Mouse (Mus musculus) MEL (cell line): Measurements from ENCODE around the gene Bpifb3. TPM values are rescaled to one million over a fixed set of nuclear protein-coding genes. Genes with fewer than 3 reads are reported as not detected.

Source experiments
- DNase-seq: peaks from one replicate; pipeline ENCODE4 v3.0.0; 2011; ENCODE audit warnings: low read depth, low spot score
- H3K27ac ChIP-seq: 2 replicates; pipeline ENCODE4 v1.5.1; 2012; ENCODE audit warnings: low read depth, mild to moderate bottlenecking, control low read depth, low read length, moderate library complexity; ENCODE audit not compliant: control insufficient read depth
- H3K27me3 ChIP-seq, 2 experiments: fragments of 150-350 bp in 1 of 2; sonication (generic) in 1 of 2; 2 replicates each; pipeline ENCODE4 v1.6.1; 2012; ENCODE audit warnings: low read length in 2 of 2, mild to moderate bottlenecking in 2 of 2, improper control_type of control experiment in 1 of 2, moderate library complexity in 1 of 2; ENCODE audit not compliant: insufficient read depth in 2 of 2, control insufficient read depth in 1 of 2
- H3K36me3 ChIP-seq, 2 experiments: 2 replicates each; pipeline ENCODE4 v1.6.1; 2012 to 2014; ENCODE audit warnings: low read length in 2 of 2, improper control_type of control experiment in 1 of 2, inconsistent platforms in 1 of 2, mild to moderate bottlenecking in 1 of 2; ENCODE audit not compliant: insufficient read depth in 2 of 2, control insufficient read depth in 1 of 2
- H3K4me1 ChIP-seq, 2 experiments: fragments of 150-350 bp in 1 of 2; sonication (generic) in 1 of 2; 2 replicates each; pipeline ENCODE4 v1.6.1; 2012; ENCODE audit warnings: low read length in 2 of 2, improper control_type of control experiment in 1 of 2, mild to moderate bottlenecking in 1 of 2; ENCODE audit not compliant: insufficient read depth in 2 of 2, control insufficient read depth in 1 of 2
- H3K4me3 ChIP-seq, 2 experiments: fragments of 150-350 bp in 1 of 2; sonication (generic) in 1 of 2; 2 replicates each; pipeline ENCODE4 v1.5.1; 2012; ENCODE audit warnings: low read depth in 2 of 2, low read length in 2 of 2, mild to moderate bottlenecking in 2 of 2, moderate library complexity in 2 of 2, control low read depth in 1 of 2, improper control_type of control experiment in 1 of 2; ENCODE audit not compliant: control insufficient read depth in 1 of 2, insufficient read depth in 1 of 2
- H3K79me2 ChIP-seq: 2 replicates; pipeline ENCODE4 v1.6.1; 2012; ENCODE audit warnings: mild to moderate bottlenecking, low read length, moderate library complexity; ENCODE audit not compliant: control insufficient read depth, poor library complexity, insufficient read depth
- H3K9ac ChIP-seq: 2 replicates; pipeline ENCODE4 v1.6.1; 2012; ENCODE audit warnings: low read depth, mild to moderate bottlenecking, control low read depth, low read length, moderate library complexity; ENCODE audit not compliant: control insufficient read depth, poor library complexity, severe bottlenecking
- H3K9me3 ChIP-seq: fragments of 150-350 bp; sonication (generic); replicated peaks from 2 replicates; pipeline ENCODE4 v1.6.1; 2012; ENCODE audit warnings: mild to moderate bottlenecking, low read length, improper control_type of control experiment, moderate library complexity; ENCODE audit not compliant: insufficient read depth
- BHLHE40 ChIP-seq: IDR thresholded peaks from 2 replicates; pipeline ENCODE4 v1.6.1; 2012; ENCODE audit warnings: low read depth, mild to moderate bottlenecking, inconsistent platforms, low read length, improper control_type of control experiment, borderline replicate concordance
- CHD1 ChIP-seq: IDR thresholded peaks from 2 replicates; pipeline ENCODE4 v1.6.1; 2012; ENCODE audit warnings: low read depth, mild to moderate bottlenecking, inconsistent platforms, low read length, improper control_type of control experiment
- CTCF ChIP-seq, 3 experiments: IDR thresholded peaks in 2 of 3; conservative IDR thresholded peaks in 1 of 3; 2 replicates each; pipeline ENCODE4 v1.5.1; 2011 to 2012; ENCODE audit warnings: low read length in 3 of 3, low read depth in 2 of 3, mild to moderate bottlenecking in 2 of 3, improper control_type of control experiment in 1 of 3, inconsistent platforms in 1 of 3, mixed read lengths in 1 of 3, moderate library complexity in 1 of 3; ENCODE audit not compliant: control insufficient read depth in 1 of 3, insufficient read depth in 1 of 3, poor library complexity in 1 of 3, severe bottlenecking in 1 of 3
- E2F4 ChIP-seq: IDR thresholded peaks from 2 replicates; pipeline ENCODE4 v1.6.1; 2011; ENCODE audit warnings: low read depth, low read length, improper control_type of control experiment, borderline replicate concordance
- JUND ChIP-seq: IDR thresholded peaks from 2 replicates; pipeline ENCODE4 v1.6.1; 2011; ENCODE audit warnings: low read depth, mild to moderate bottlenecking, improper control_type of control experiment, low read length
- MAX ChIP-seq: IDR thresholded peaks from 2 replicates; pipeline ENCODE4 v1.6.1; 2011; ENCODE audit warnings: low read length, improper control_type of control experiment
- MAZ ChIP-seq: IDR thresholded peaks from 2 replicates; pipeline ENCODE4 v1.6.1; 2012; ENCODE audit warnings: low read depth, mild to moderate bottlenecking, inconsistent platforms, low read length, improper control_type of control experiment
- MEF2A ChIP-seq: IDR thresholded peaks from 2 replicates; pipeline ENCODE4 v1.6.1; 2014; ENCODE audit warnings: low read depth, mild to moderate bottlenecking, inconsistent platforms, low read length, improper control_type of control experiment; ENCODE audit not compliant: poor library complexity, insufficient replicate concordance, severe bottlenecking; ENCODE audit errors: extremely low read depth
- MYB ChIP-seq: IDR thresholded peaks from 2 replicates; pipeline ENCODE4 v1.6.1; 2011; ENCODE audit warnings: mild to moderate bottlenecking, low read depth, low read length, improper control_type of control experiment
- NRF1 ChIP-seq: IDR thresholded peaks from 2 replicates; pipeline ENCODE4 v1.6.1; 2014; ENCODE audit warnings: low read depth, mild to moderate bottlenecking, inconsistent platforms, low read length, improper control_type of control experiment, moderate library complexity; ENCODE audit not compliant: poor library complexity, insufficient read depth, severe bottlenecking
- RAD21 ChIP-seq: IDR thresholded peaks from 2 replicates; pipeline ENCODE4 v1.6.1; 2011; ENCODE audit warnings: mild to moderate bottlenecking, low read depth, low read length, improper control_type of control experiment
- RCOR1 ChIP-seq: IDR thresholded peaks from 2 replicates; pipeline ENCODE4 v1.6.1; 2012; ENCODE audit warnings: low read depth, mild to moderate bottlenecking, inconsistent platforms, low read length, improper control_type of control experiment
- SIN3A ChIP-seq: IDR thresholded peaks from 2 replicates; pipeline ENCODE4 v1.6.1; 2012; ENCODE audit warnings: low read length, improper control_type of control experiment, inconsistent platforms
- SMC3 ChIP-seq: IDR thresholded peaks from 2 replicates; pipeline ENCODE4 v1.6.1; 2011; ENCODE audit warnings: low read depth, low read length, improper control_type of control experiment
- TAL1 ChIP-seq: IDR thresholded peaks from 2 replicates; pipeline ENCODE4 v1.6.1; 2012; ENCODE audit warnings: mild to moderate bottlenecking, inconsistent platforms, low read length, moderate library complexity, mixed read lengths
- TCF12 ChIP-seq: IDR thresholded peaks from 2 replicates; pipeline ENCODE4 v1.6.1; 2014; ENCODE audit warnings: low read depth, mild to moderate bottlenecking, inconsistent platforms, low read length, improper control_type of control experiment, moderate library complexity
- USF1 ChIP-seq: IDR thresholded peaks from 2 replicates; pipeline ENCODE4 v1.6.1; 2014; ENCODE audit warnings: low read depth, mild to moderate bottlenecking, inconsistent platforms, low read length, improper control_type of control experiment, moderate library complexity
- ZKSCAN1 ChIP-seq: IDR thresholded peaks from 2 replicates; pipeline ENCODE4 v1.6.1; 2012; ENCODE audit warnings: low read depth, mild to moderate bottlenecking, inconsistent platforms, low read length, improper control_type of control experiment, moderate library complexity
- ZMIZ1 ChIP-seq: IDR thresholded peaks from 2 replicates; pipeline ENCODE4 v1.6.1; 2012; ENCODE audit warnings: low read depth, mild to moderate bottlenecking, inconsistent platforms, low read length, improper control_type of control experiment, moderate library complexity
- polyA plus RNA-seq, 2 experiments: library from polyadenylated mRNA; stranded (reverse) in 1 of 2; unstranded in 1 of 2; fragments of >175 nt in 1 of 2; fragments of >200 nt in 1 of 2; gene quantifications; 2 replicates each; pipeline versions ENCODE4 v1.2.1 to v1.2.4; 2012; ENCODE audit warnings: low replicate concordance in 2 of 2, low read depth in 1 of 2; ENCODE audit not compliant: insufficient read length in 2 of 2, insufficient read depth in 1 of 2, missing spikeins in 1 of 2
- total RNA-seq: library from RNA; depleted of rRNA; stranded (reverse); fragments of 300-350 nt; gene quantifications from 2 replicates; pipeline ENCODE4 v1.2.3, GENCODE M21; 2012

The Bpifb3 gene
- total and polyA plus RNA-seq, 3 experiments: not detected

GRCm38 (mm10) chr2:153953836-153954235 lies 35.8 kb downstream of the Bpifb3 start:
- Histone ChIP-seq H3K4me1 (no peaks in the 10 kb centered on the region), H3K9me3 (no peaks in the 10 kb centered on the region), H3K9ac (no peak overlapping the region), H3K27me3 (no peaks in the 10 kb centered on the region)
- TF ChIP-seq RCOR1 (no peak), BHLHE40 (0 out of 2 replicates have a peak, but pooled peaks have one; percentile 19), RAD21 (peak; percentile 9), CTCF (IDR thresholded peaks at IDR 0.05 in 2 of 3, conservative IDR thresholded peaks at IDR 0.05 in 1 of 3; ENCODE audit: control insufficient read depth in 1 of 3, insufficient read depth in 1 of 3, low read depth in 2 of 3, low read length in 3 of 3, poor library complexity in 1 of 3, severe bottlenecking in 1 of 3) (peak; percentile 50 to 71 (median 69)), MYB (no peak), TCF12 (no peak), SMC3 (peak; percentile 50), USF1 (peak; percentile 72)
- TF ChIP-seq, all 39 proteins: peak for 5
- Histone ChIP-seq H3K27ac (no peak overlapping the region), H3K79me2 (no peaks in the 10 kb centered on the region), H3K4me3 (no peak overlapping the region), H3K36me3 (no peaks in the 10 kb centered on the region)
- DNase-seq: peak; percentile 64

GRCm38 (mm10) chr2:153962821-153963331 lies 44.8 kb downstream of the Bpifb3 start:
- no peak for TF ChIP-seq TAL1
- TF ChIP-seq CTCF (IDR thresholded peaks at IDR 0.05 in 2 of 3, conservative IDR thresholded peaks at IDR 0.05 in 1 of 3; ENCODE audit: control insufficient read depth in 1 of 3, insufficient read depth in 1 of 3, low read depth in 2 of 3, low read length in 3 of 3, poor library complexity in 1 of 3, severe bottlenecking in 1 of 3): no peak
- no peak for TF ChIP-seq SIN3A
- no peak for TF ChIP-seq JUND
- TF ChIP-seq NRF1: no peak
- TF ChIP-seq MEF2A: no peak
- no peak for TF ChIP-seq MAZ
- no peak for TF ChIP-seq ZKSCAN1
- no peak for TF ChIP-seq BHLHE40
- TF ChIP-seq RAD21: no peak
- no peak for TF ChIP-seq ZMIZ1
- TF ChIP-seq E2F4: no peak
- TF ChIP-seq CHD1: no peak
- no peak for TF ChIP-seq MYB
- no peak for TF ChIP-seq MAX
- TF ChIP-seq USF1: no peak
- no peak for TF ChIP-seq TCF12
- DNase-seq: no peak
- no peaks in the 10 kb centered on the region for H3K36me3 ChIP-seq
- H3K27me3 ChIP-seq: no peaks in the 10 kb centered on the region
- H3K79me2 ChIP-seq: no peaks in the 10 kb centered on the region
- H3K9me3 ChIP-seq: no peaks in the 10 kb centered on the region
- no peak overlapping the region for H3K9ac ChIP-seq
- H3K27ac ChIP-seq: no peak overlapping the region
- no peaks in the 10 kb centered on the region for H3K4me1 ChIP-seq
- no peak overlapping the region for H3K4me3 ChIP-seq
